Mouse (Mus musculus) ES-E14 (cell line): Measurements from ENCODE around the gene Ola1.

Experiments
- CHD2 ChIP-seq: IDR thresholded peaks from 2 replicates; pipeline ENCODE4 v1.6.1; 2014; ENCODE audit warnings: mild to moderate bottlenecking, low read depth, low read length, inconsistent platforms
- ZC3H11A ChIP-seq: IDR thresholded peaks from 2 replicates; pipeline ENCODE4 v1.6.1; 2012; ENCODE audit warnings: low read depth, mild to moderate bottlenecking, inconsistent platforms, low read length, borderline replicate concordance
- ZNF384 ChIP-seq: IDR thresholded peaks from 2 replicates; pipeline ENCODE4 v1.6.1; 2012; ENCODE audit warnings: low read depth, low read length, inconsistent platforms

DNA sequence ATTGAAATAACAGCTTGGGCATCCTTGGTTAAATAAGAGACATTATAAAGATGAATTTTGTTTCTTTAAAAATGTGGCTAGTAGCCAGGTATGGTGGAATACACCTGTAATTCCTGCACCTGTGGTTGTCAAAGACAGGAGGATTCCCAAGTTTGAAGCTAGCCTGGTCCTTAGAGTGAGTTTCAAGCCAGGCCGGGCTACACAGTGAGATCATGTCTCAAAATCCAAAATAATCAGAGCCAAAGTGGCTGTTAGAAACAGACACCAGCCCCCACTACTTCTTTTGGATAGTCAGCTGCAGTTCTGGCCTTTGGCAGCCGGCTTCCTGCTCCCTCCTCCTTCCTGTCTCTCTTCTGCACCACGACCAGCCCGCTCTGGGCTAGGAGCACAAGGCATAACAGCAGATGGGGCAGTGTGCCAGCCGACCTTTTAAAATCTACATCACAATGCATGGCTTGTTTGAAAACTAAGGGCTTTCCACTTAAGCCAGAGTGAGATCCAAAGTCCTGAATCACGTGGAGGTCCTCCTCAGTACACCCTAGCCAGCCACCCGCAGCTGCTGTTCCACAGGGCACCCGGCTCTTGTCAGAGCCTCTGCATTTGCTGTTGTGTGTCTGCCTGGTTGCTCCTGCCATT is 132.9 kb downstream of the Ola1 start:
- TF ChIP-seq CHD2 (no peak), ZNF384 (no peak), ZC3H11A (no peak)
